Mouse (Mus musculus): Measurements from ENCODE around the gene 1700102P08Rik. TPM values are rescaled to one million over a fixed set of nuclear protein-coding genes. Genes with fewer than 3 reads are reported as not detected.
A peak's percentile ranks its signal among the peaks of the same experiment; 100 is the strongest.

1700102P08Rik gene
- 0.46 and 0.66 TPM in 2 replicates for polyA plus RNA-seq (2014; fragmentation: Nextera tagmentation; extraction: Ambion mirVana)

- Histone ChIP-seq H3K27ac (ENCODE audit: low read depth, low read length) (no peak within 1 kb of the TSS), H3K27me3 (ENCODE audit: control insufficient read depth, insufficient read depth, low read length) (no peaks in the 10 kb centered on the region), H3K4me1 (ENCODE audit: control insufficient read depth, insufficient read depth, low read length) (no peaks in the 10 kb centered on the region), H3K9ac (ENCODE audit: low read depth, low read length) (no peak within 1 kb of the TSS), H3K4me2 (no peak within 1 kb of the TSS), H3K36me3 (ENCODE audit: control insufficient read depth, insufficient read depth, low read length) (peaks cover 21% of the 10 kb centered on the region), H3K4me3 (ENCODE audit: low read depth, low read length) (no peak within 1 kb of the TSS), H3K9me3 (replicated peaks; ENCODE audit: control insufficient read depth, low read length) (no peaks in the 10 kb centered on the region)
- WGBS (ENCODE audit: insufficient replicate concordance) = 70% methylated on average over 18 of the region's 18 CpGs
- ATAC-seq (replicated peaks; ENCODE audit: insufficient number of reproducible peaks, low FRiP score, low TSS enrichment) = no peak
Measured at GRCm38 (mm10) chr9:108392676-108393075, at the start of gene 1700102P08Rik. 1700102P08Rik (plus strand) TSS chr9:108392805.

- H3K4me3 ChIP-seq (ENCODE audit: low read depth, low read length) = no peak overlapping the region
- H3K27me3 ChIP-seq (ENCODE audit: control insufficient read depth, insufficient read depth, low read length) = no peaks in the 10 kb centered on the region
- no peak overlapping the region for H3K4me2 ChIP-seq
- no peak overlapping the region; the same call in 1 of the 2 replicates for H3K9ac ChIP-seq (ENCODE audit: low read depth, low read length)
- no peaks in the 10 kb centered on the region for H3K36me3 ChIP-seq (ENCODE audit: control insufficient read depth, insufficient read depth, low read length)
- 84% methylated on average over 3 of the region's 3 CpGs for WGBS (ENCODE audit: insufficient replicate concordance)
- H3K9me3 ChIP-seq (replicated peaks; ENCODE audit: control insufficient read depth, low read length) = no peaks in the 10 kb centered on the region
- no peak for ATAC-seq (replicated peaks; ENCODE audit: insufficient number of reproducible peaks, low FRiP score, low TSS enrichment)
- H3K27ac ChIP-seq (ENCODE audit: low read depth, low read length) = 0 out of 2 replicates have a peak overlapping the region, but pooled peaks have one; percentile 22
- peaks cover 25% of the 10 kb centered on the region for H3K4me1 ChIP-seq (ENCODE audit: control insufficient read depth, insufficient read depth, low read length)
Measured at GRCm38 (mm10) chr9:108343331-108343730, 49.3 kb upstream of the 1700102P08Rik start.

- no peak overlapping the region for H3K4me3 ChIP-seq (ENCODE audit: low read depth, low read length)
- no peaks in the 10 kb centered on the region for H3K36me3 ChIP-seq (ENCODE audit: control insufficient read depth, insufficient read depth, low read length)
- no peaks in the 10 kb centered on the region for H3K27me3 ChIP-seq (ENCODE audit: control insufficient read depth, insufficient read depth, low read length)
- H3K4me1 ChIP-seq (ENCODE audit: control insufficient read depth, insufficient read depth, low read length) = peaks cover 26% of the 10 kb centered on the region
- no peak overlapping the region; the same call in 1 of the 2 replicates for H3K9ac ChIP-seq (ENCODE audit: low read depth, low read length)
- no peaks in the 10 kb centered on the region for H3K9me3 ChIP-seq (replicated peaks; ENCODE audit: control insufficient read depth, low read length)
- no peak for ATAC-seq (replicated peaks; ENCODE audit: insufficient number of reproducible peaks, low FRiP score, low TSS enrichment)
- 96% methylated on average over 1 of the region's 1 CpGs for WGBS (ENCODE audit: insufficient replicate concordance)
- no peak overlapping the region for H3K27ac ChIP-seq (ENCODE audit: low read depth, low read length)
- no peak overlapping the region for H3K4me2 ChIP-seq
Measured at GRCm38 (mm10) chr9:108343835-108344234, 48.8 kb upstream of the 1700102P08Rik start.

- Histone ChIP-seq H3K27ac (ENCODE audit: low read depth, low read length) (no peak overlapping the region), H3K36me3 (ENCODE audit: control insufficient read depth, insufficient read depth, low read length) (no peaks in the 10 kb centered on the region), H3K4me2 (no peak overlapping the region), H3K9me3 (replicated peaks; ENCODE audit: control insufficient read depth, low read length) (no peaks in the 10 kb centered on the region), H3K27me3 (ENCODE audit: control insufficient read depth, insufficient read depth, low read length) (no peaks in the 10 kb centered on the region), H3K4me3 (ENCODE audit: low read depth, low read length) (no peak overlapping the region), H3K9ac (ENCODE audit: low read depth, low read length) (no peak overlapping the region), H3K4me1 (ENCODE audit: control insufficient read depth, insufficient read depth, low read length) (peaks cover 29% of the 10 kb centered on the region)
- ATAC-seq (replicated peaks; ENCODE audit: insufficient number of reproducible peaks, low FRiP score, low TSS enrichment) = no peak
- 81% methylated on average over 4 of the region's 4 CpGs for WGBS (ENCODE audit: insufficient replicate concordance)
Measured at GRCm38 (mm10) chr9:108344471-108344870, 48.1 kb upstream of the 1700102P08Rik start.

GRCm38 (mm10) chr9:108347024-108347423 lies 45.6 kb upstream of the 1700102P08Rik start:
- H3K36me3 ChIP-seq (ENCODE audit: control insufficient read depth, insufficient read depth, low read length) = peaks cover 17% of the 10 kb centered on the region
- no peaks in the 10 kb centered on the region for H3K9me3 ChIP-seq (replicated peaks; ENCODE audit: control insufficient read depth, low read length)
- peak overlapping the region; percentile 97 for H3K27ac ChIP-seq (ENCODE audit: low read depth, low read length)
- peak overlapping the region; percentile 79 for H3K9ac ChIP-seq (ENCODE audit: low read depth, low read length)
- peak overlapping the region; percentile 96 for H3K4me3 ChIP-seq (ENCODE audit: low read depth, low read length)
- WGBS (ENCODE audit: insufficient replicate concordance) = 6% methylated on average over 11 of the region's 11 CpGs
- H3K4me1 ChIP-seq (ENCODE audit: control insufficient read depth, insufficient read depth, low read length) = peaks cover 7% of the 10 kb centered on the region
- H3K4me2 ChIP-seq = peak overlapping the region; percentile 92
- ATAC-seq (replicated peaks; ENCODE audit: insufficient number of reproducible peaks, low FRiP score, low TSS enrichment) = no peak
- H3K27me3 ChIP-seq (ENCODE audit: control insufficient read depth, insufficient read depth, low read length) = no peaks in the 10 kb centered on the region

GRCm38 (mm10) chr9:108347540-108348289 lies 44.9 kb upstream of the 1700102P08Rik start, which contains the start of gene Usp4:
Usp4 (plus strand) TSS chr9:108347853.
- Histone ChIP-seq H3K36me3 (ENCODE audit: control insufficient read depth, insufficient read depth, low read length) (peaks cover 22% of the 10 kb centered on the region), H3K9ac (ENCODE audit: low read depth, low read length) (peak within 1 kb of the TSS; percentile 79), H3K4me3 (ENCODE audit: low read depth, low read length) (peak within 1 kb of the TSS; percentile 96), H3K9me3 (replicated peaks; ENCODE audit: control insufficient read depth, low read length) (no peaks in the 10 kb centered on the region), H3K27ac (ENCODE audit: low read depth, low read length) (peak within 1 kb of the TSS; percentile 97), H3K4me1 (ENCODE audit: control insufficient read depth, insufficient read depth, low read length) (peaks cover 7% of the 10 kb centered on the region), H3K27me3 (ENCODE audit: control insufficient read depth, insufficient read depth, low read length) (no peaks in the 10 kb centered on the region), H3K4me2 (peak within 1 kb of the TSS; percentile 92)
- peak; percentile 95 for ATAC-seq (replicated peaks; ENCODE audit: insufficient number of reproducible peaks, low FRiP score, low TSS enrichment)
- WGBS (ENCODE audit: insufficient replicate concordance) = under 1% methylated on average over 74 of the region's 75 CpGs

- H3K36me3 ChIP-seq (ENCODE audit: control insufficient read depth, insufficient read depth, low read length) = peaks cover 28% of the 10 kb centered on the region
- H3K4me1 ChIP-seq (ENCODE audit: control insufficient read depth, insufficient read depth, low read length) = peaks cover 7% of the 10 kb centered on the region
- peak overlapping the region; percentile 96 for H3K4me3 ChIP-seq (ENCODE audit: low read depth, low read length)
- peak overlapping the region; percentile 92 for H3K4me2 ChIP-seq
- peak overlapping the region; percentile 79 for H3K9ac ChIP-seq (ENCODE audit: low read depth, low read length)
- peak overlapping the region; percentile 97 for H3K27ac ChIP-seq (ENCODE audit: low read depth, low read length)
- no peaks in the 10 kb centered on the region for H3K27me3 ChIP-seq (ENCODE audit: control insufficient read depth, insufficient read depth, low read length)
- H3K9me3 ChIP-seq (replicated peaks; ENCODE audit: control insufficient read depth, low read length) = no peaks in the 10 kb centered on the region
- WGBS (ENCODE audit: insufficient replicate concordance) = 6% methylated on average over 14 of the region's 14 CpGs
- ATAC-seq (replicated peaks; ENCODE audit: insufficient number of reproducible peaks, low FRiP score, low TSS enrichment) = no peak
Measured at GRCm38 (mm10) chr9:108348290-108348680, 44.3 kb upstream of the 1700102P08Rik start.

GRCm38 (mm10) chr9:108349727-108350126 lies 42.9 kb upstream of the 1700102P08Rik start:
- Histone ChIP-seq H3K9me3 (replicated peaks; ENCODE audit: control insufficient read depth, low read length) (no peaks in the 10 kb centered on the region), H3K27ac (ENCODE audit: low read depth, low read length) (no peak overlapping the region), H3K27me3 (ENCODE audit: control insufficient read depth, insufficient read depth, low read length) (no peaks in the 10 kb centered on the region), H3K4me1 (ENCODE audit: control insufficient read depth, insufficient read depth, low read length) (peaks cover 7% of the 10 kb centered on the region), H3K4me2 (peak overlapping the region; percentile 92; the same call in 1 of the 2 replicates), H3K4me3 (ENCODE audit: low read depth, low read length) (no peak overlapping the region), H3K9ac (ENCODE audit: low read depth, low read length) (no peak overlapping the region), H3K36me3 (ENCODE audit: control insufficient read depth, insufficient read depth, low read length) (peaks cover 31% of the 10 kb centered on the region)
- 80% methylated on average over 4 of the region's 4 CpGs for WGBS (ENCODE audit: insufficient replicate concordance)
- ATAC-seq (replicated peaks; ENCODE audit: insufficient number of reproducible peaks, low FRiP score, low TSS enrichment) = no peak
